Mouse (Mus musculus) intestine, embryonic 16.5 days (tissue): Measurements from ENCODE around the gene Tapbpl. TPM values are rescaled to one million over a fixed set of nuclear protein-coding genes. Genes with fewer than 3 reads are reported as not detected.
"Not testable (repeated sequence)": the region's sequence is repeated elsewhere in the genome, so short reads cannot be mapped to it uniquely, and the experiment has no call there.

ENCODE experiments used
- ATAC-seq: fragments of 200-750 bp; cut with Nextera tagmentation; 2 replicates; pipeline ENCODE4 v1.8.0; 2017; ENCODE audit warnings: moderate TSS enrichment, moderate library complexity
- H3K27ac ChIP-seq: fragments of 300-500 bp; sonication (generic); 2 replicates; pipeline ENCODE4 v1.5.1; 2014; ENCODE audit warnings: mild to moderate bottlenecking, low read length
- H3K27me3 ChIP-seq: fragments of 300-500 bp; sonication (generic); replicated peaks from 2 replicates; pipeline ENCODE4 v1.6.1; 2014; ENCODE audit warnings: low read length, control low read depth, mixed read lengths; ENCODE audit not compliant: control insufficient read depth, insufficient read depth
- H3K36me3 ChIP-seq: fragments of 300-500 bp; sonication (generic); 2 replicates; pipeline ENCODE4 v1.6.1; 2014; ENCODE audit warnings: low read length, control low read depth; ENCODE audit not compliant: control insufficient read depth, insufficient read depth
- H3K4me1 ChIP-seq: fragments of 300-500 bp; sonication (generic); 2 replicates; pipeline ENCODE4 v1.6.1; 2014; ENCODE audit warnings: low read length, control low read depth, mixed read lengths; ENCODE audit not compliant: control insufficient read depth, insufficient read depth
- H3K4me2 ChIP-seq: fragments of 300-500 bp; sonication (generic); 2 replicates; pipeline ENCODE4 v1.6.1; 2014; ENCODE audit warnings: low read depth, low read length, control low read depth
- H3K4me3 ChIP-seq: fragments of 300-500 bp; sonication (generic); 2 replicates; pipeline ENCODE4 v1.5.1; 2014; ENCODE audit warnings: mild to moderate bottlenecking, low read length
- H3K9ac ChIP-seq: fragments of 300-500 bp; sonication (generic); 2 replicates; pipeline ENCODE4 v1.6.1; 2014; ENCODE audit warnings: low read depth, low read length
- H3K9me3 ChIP-seq: fragments of 300-500 bp; sonication (generic); 2 replicates; pipeline ENCODE4 v1.6.1; 2016; ENCODE audit warnings: low read length, control low read depth; ENCODE audit not compliant: control insufficient read depth
- WGBS: fragments of 180-500 bp; shearing (Covaris S2); extraction: QIAGEN DNeasy Blood & Tissue Kit; methylation state at CpG from one replicate; pipeline ENCODE4 v1.1.7; 2014; 5-methylcytosine and 5-hydroxymethylcytosine counted together
- polyA plus RNA-seq: library from polyadenylated mRNA; unstranded; fragments of >200 nt; fragmentation: Nextera tagmentation; extraction: Ambion mirVana; gene quantifications from 2 replicates; pipeline ENCODE4 v1.2.1, GENCODE M21; 2015

Gene Tapbpl
- polyA plus RNA-seq = 13.3 and 14.4 TPM in 2 replicates

DNA sequence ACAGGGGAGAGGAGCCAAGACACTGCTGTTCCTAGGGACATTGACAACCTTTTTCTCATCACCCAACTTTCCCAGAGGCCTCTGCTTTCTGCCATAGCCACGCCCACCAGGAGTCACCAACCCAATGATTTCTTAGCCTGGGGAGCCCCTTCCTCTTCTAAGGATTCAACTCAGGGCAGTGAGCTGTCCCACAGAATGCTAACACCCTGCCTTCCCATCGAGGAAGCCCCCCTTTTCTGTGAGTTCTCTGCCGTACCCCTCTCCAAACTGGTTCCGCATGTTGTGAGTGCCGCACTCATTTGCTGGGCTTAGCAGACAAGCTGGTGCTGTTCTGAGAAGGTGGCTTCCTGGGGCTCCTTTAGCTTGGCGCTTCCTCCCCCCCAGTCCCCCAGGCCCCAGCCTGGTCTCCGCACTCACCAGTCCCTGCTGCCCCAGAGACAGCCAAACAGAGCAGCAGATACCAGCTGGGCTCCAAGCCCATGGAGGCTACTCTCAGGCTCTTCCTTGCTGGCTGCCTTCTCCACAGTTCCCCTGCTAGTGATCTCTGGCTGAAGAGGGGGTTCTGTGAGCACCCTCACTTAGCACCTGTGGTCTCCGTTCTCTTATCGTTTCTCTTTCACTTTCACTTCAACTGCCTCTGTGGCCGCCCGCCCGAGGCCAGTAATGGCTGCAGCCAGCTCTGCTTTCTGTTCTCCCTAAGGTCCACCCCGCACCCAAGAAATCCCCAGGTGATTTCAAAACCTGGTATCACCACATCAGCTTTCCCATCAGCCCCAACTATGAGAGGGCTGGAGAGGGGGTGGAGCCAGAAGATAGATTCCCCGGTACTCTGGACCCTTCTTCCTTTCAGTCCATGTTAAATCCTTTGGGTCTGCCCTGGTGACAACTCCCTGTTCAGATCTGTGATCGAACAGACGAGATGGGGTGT, at the start of gene Tapbpl:
Gene Tapbpl (minus strand): TSS at position 744 of the 928 bp plus-strand sequence.
- H3K9ac ChIP-seq = peak within 1 kb of the TSS; percentile 86
- no peaks in the 10 kb centered on the region for H3K27me3 ChIP-seq
- H3K4me3 ChIP-seq = peak within 1 kb of the TSS; percentile 61
- WGBS = 2% methylated on average over 16 of the region's 16 CpGs
- ATAC-seq = peak; percentile 76
- H3K27ac ChIP-seq = peak within 1 kb of the TSS; percentile 92
- H3K4me2 ChIP-seq = peak within 1 kb of the TSS; percentile 83
- H3K36me3 ChIP-seq = no peaks in the 10 kb centered on the region
- H3K4me1 ChIP-seq = peaks cover 8% of the 10 kb centered on the region
- H3K9me3 ChIP-seq = no peaks in the 10 kb centered on the region

DNA sequence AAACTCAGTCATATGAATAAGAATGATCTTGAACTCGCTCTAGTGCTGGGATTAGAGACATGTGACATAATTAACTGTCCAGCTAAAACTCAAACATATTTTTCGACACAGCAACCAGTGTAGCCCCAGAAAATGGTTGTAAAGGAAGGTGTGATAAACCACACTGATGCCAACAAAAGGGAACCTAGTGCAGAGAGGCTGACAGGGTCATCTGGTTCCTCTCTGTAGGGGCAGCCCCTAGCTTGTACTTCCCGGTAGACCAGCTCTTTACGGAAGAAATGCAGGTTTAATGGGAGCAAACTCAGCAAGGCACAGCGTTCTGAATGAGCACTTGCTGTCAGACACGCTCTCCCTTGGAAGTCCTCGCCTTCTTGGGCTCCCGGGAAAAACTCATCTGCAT, 48.1 kb upstream of the Tapbpl start:
- no peak overlapping the region for H3K9ac ChIP-seq
- H3K4me1 ChIP-seq = no peaks in the 10 kb centered on the region
- H3K27ac ChIP-seq = no peak overlapping the region
- no peaks in the 10 kb centered on the region for H3K36me3 ChIP-seq
- no peak overlapping the region for H3K4me3 ChIP-seq
- ATAC-seq = no peak
- H3K9me3 ChIP-seq = no peaks in the 10 kb centered on the region
- H3K4me2 ChIP-seq = no peak overlapping the region
- WGBS = 63% methylated on average over 8 of the region's 8 CpGs
- no peaks in the 10 kb centered on the region for H3K27me3 ChIP-seq

DNA sequence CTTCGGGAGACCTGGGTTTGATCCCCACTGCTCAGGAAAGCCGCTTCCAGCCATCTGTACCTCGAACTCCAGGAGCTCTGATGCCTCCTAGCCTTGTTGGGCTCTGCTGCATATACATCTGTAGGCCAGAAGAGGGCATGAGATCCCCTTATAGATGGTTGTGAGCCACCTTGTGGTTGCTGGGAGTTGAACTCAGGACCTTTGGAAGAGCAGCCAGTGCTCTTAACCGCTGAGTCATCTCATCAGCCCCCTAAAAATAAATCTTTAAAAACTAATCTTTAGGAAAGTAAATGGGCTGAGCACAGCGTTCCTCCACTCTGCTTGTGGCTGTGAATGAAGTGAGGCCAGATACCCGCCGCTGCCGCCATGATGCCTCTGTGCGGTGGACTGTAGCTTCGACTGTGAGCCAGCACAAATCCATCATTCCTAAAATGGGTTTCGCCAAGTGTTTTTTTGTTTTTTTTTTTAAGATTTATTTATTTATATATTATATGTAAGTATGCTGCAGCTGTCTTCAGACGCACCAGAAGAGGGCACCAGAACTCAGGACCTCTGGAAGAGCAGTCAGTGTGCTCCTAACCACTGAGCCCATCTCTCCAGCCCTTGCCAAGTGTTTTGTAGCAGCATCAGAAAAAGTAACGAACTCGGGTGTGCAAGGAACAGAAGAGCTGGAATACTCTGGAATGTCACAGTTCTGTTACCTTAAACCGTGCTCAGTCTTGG, 43.3 kb upstream of the Tapbpl start:
- Histone ChIP-seq H3K9me3 (no peaks in the 10 kb centered on the region), H3K27me3 (no peaks in the 10 kb centered on the region), H3K4me3 (no peak overlapping the region), H3K36me3 (no peaks in the 10 kb centered on the region), H3K4me2 (no peak overlapping the region), H3K9ac (no peak overlapping the region), H3K27ac (no peak overlapping the region), H3K4me1 (0 out of 2 replicates have a peak, but pooled peaks cover 3% of the 10 kb centered on the region)
- ATAC-seq = no peak
- 58% methylated on average over 15 of the region's 15 CpGs for WGBS

DNA sequence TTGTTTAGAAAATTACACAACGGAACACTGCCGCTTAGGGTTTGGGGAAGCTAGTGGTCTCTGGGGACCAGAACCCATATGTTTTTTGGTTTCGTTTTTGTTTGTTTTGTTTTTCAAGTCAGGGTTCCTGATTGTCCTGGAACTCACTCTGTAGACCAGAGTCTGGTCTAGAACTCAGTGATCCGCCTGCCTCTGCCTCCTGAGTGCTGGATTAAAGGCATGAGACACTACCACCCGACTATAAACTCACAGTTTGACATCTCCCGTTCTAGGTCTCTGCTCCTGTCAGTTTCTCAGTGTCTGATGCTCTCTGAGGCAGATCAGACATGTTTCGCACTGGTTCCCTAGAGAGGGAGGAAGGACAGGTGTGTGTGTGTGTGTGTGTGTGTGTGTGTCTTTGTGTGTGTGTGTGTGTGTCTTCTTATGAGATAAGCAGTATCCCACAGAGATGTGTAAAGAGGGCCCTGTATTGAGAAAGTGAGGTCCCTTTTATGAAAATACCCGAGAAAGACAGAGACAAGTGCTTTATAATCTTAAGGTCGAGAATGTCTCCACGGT, 40.6 kb upstream of the Tapbpl start:
- Histone ChIP-seq H3K27me3 (no peaks in the 10 kb centered on the region), H3K36me3 (no peaks in the 10 kb centered on the region), H3K9me3 (no peaks in the 10 kb centered on the region), H3K4me1 (0 out of 2 replicates have a peak, but pooled peaks cover 3% of the 10 kb centered on the region), H3K4me3 (no peak overlapping the region), H3K27ac (no peak overlapping the region), H3K4me2 (no peak overlapping the region), H3K9ac (no peak overlapping the region)
- 74% methylated on average over 10 of the region's 10 CpGs for WGBS
- ATAC-seq = no peak

DNA sequence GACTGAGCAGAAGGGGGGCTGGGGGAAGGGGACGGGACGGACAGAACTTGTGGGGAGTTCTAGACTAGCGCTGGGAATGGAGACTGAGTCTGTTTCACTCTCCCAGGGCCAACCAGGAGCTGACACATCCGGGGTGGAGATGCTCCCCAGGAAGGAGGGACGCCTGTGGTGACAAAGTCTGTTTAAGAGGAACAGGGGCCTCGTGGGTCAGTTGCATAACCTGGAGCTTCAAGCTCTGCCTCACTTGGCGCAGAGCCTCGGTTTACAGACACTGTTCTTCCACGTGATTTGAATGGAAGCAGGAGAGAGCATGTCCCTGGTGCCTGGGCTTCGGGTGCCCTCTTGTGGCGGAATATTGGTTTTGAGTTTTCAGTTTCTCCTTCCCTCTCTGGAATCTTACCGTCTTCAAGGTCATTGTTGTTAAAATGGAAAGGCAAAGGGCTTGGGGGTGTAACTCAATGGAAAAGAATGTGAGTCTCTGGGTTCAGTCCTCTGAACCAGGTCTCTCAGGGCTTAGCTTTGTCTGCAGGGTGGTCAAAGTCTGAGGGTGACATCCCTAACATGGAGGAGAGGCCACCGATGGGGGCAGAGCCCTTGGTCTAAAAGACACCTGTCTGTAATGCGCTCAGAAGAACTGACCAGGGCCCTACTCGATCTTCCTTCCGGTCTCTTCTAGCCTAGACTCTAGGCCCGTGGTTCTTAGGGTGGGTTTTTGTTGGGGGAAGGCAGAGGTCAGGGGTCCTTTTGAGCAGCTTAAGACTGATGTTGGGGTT, 40.0 kb upstream of the Tapbpl start:
- Histone ChIP-seq H3K27me3 (no peaks in the 10 kb centered on the region), H3K4me2 (peak overlapping the region; percentile 41; the same call in 1 of the 2 replicates), H3K27ac (peak overlapping the region; percentile 20), H3K9ac (peak overlapping the region; percentile 25; the same call in 1 of the 2 replicates), H3K4me1 (0 out of 2 replicates have a peak, but pooled peaks cover 3% of the 10 kb centered on the region), H3K4me3 (0 out of 2 replicates have a peak overlapping the region, but pooled peaks have one; percentile 10), H3K9me3 (no peaks in the 10 kb centered on the region), H3K36me3 (no peaks in the 10 kb centered on the region)
- peak; percentile 92 for ATAC-seq
- WGBS = 18% methylated on average over 17 of the region's 17 CpGs

DNA sequence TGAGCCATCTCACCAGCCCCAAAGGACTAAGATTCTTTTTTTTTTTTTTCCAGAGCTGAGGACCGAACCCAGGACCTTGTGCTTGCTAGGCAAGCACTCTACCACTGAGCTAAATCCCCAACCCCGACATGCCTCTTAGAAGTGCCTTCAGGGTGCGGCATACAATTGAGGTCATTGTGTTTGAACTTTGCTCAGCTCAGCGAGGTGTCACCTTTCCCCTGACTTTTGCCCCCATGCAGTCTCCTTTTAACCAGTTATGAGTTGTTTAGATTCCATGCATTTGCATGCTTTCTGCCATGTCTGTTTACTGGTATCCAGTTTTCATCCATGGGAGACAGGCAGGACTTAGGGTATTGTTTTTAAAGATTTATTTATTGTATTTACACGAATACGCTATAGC, 37.1 kb upstream of the Tapbpl start:
- H3K9ac ChIP-seq = no peak overlapping the region
- no peaks in the 10 kb centered on the region for H3K9me3 ChIP-seq
- H3K4me1 ChIP-seq = 0 out of 2 replicates have a peak, but pooled peaks cover 3% of the 10 kb centered on the region
- no peaks in the 10 kb centered on the region for H3K36me3 ChIP-seq
- no peaks in the 10 kb centered on the region for H3K27me3 ChIP-seq
- ATAC-seq = no peak
- 41% methylated on average over 6 of the region's 6 CpGs for WGBS
- H3K4me2 ChIP-seq = no peak overlapping the region
- no peak overlapping the region for H3K27ac ChIP-seq
- no peak overlapping the region for H3K4me3 ChIP-seq

DNA sequence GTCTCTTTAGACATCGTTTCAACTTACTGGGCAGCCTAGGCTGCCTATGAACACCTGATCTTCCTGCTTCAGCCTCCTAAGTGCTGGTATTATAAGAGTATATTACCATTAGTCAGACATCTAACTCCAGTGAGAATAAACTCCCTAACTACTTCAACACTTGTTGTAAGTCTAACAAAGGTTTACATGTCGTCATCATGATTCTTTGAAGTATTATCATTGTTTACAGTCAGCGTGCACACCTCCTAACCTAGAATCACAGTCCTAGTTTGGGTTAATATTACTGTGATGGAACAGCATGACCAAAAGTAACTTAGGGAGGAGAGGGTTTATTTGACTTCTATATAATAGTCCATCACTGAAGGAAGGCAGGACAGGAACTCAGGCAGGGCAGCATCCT, 35.8 kb upstream of the Tapbpl start:
- Histone ChIP-seq H3K9ac (no peak overlapping the region), H3K4me2 (no peak overlapping the region), H3K36me3 (no peaks in the 10 kb centered on the region), H3K27me3 (no peaks in the 10 kb centered on the region), H3K4me1 (0 out of 2 replicates have a peak, but pooled peaks cover 3% of the 10 kb centered on the region), H3K27ac (no peak overlapping the region), H3K4me3 (no peak overlapping the region), H3K9me3 (no peaks in the 10 kb centered on the region)
- 77% methylated on average over 3 of the region's 3 CpGs for WGBS
- no peak for ATAC-seq

DNA sequence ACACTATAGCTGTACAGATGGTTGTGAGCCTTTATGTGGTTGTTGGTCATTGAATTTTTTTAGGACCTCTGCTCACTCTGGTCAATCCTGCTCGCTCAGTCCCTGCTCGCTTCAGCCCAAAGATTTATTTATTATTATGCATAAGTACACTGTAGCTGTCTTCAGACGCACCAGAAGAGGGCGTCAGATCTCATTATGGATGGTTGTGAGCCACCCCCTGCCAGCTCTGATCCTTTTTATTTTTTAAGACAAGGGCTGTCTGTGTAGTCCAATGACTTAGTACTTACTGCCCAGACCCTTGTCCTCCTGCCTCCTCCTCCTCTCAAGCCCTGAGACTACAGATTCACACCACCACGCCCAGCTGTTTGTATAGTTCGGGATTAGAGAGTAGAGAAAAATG, 34.9 kb upstream of the Tapbpl start:
- not testable (repeated sequence) for ATAC-seq, H3K27me3 ChIP-seq, H3K27ac ChIP-seq, H3K4me1 ChIP-seq, H3K9me3 ChIP-seq, H3K36me3 ChIP-seq, H3K9ac ChIP-seq, H3K4me2 ChIP-seq, H3K4me3 ChIP-seq
- 61% methylated on average over 6 of the region's 6 CpGs for WGBS
